Mouse (Mus musculus): ENCODE results near the gene Tph2.

DNA sequence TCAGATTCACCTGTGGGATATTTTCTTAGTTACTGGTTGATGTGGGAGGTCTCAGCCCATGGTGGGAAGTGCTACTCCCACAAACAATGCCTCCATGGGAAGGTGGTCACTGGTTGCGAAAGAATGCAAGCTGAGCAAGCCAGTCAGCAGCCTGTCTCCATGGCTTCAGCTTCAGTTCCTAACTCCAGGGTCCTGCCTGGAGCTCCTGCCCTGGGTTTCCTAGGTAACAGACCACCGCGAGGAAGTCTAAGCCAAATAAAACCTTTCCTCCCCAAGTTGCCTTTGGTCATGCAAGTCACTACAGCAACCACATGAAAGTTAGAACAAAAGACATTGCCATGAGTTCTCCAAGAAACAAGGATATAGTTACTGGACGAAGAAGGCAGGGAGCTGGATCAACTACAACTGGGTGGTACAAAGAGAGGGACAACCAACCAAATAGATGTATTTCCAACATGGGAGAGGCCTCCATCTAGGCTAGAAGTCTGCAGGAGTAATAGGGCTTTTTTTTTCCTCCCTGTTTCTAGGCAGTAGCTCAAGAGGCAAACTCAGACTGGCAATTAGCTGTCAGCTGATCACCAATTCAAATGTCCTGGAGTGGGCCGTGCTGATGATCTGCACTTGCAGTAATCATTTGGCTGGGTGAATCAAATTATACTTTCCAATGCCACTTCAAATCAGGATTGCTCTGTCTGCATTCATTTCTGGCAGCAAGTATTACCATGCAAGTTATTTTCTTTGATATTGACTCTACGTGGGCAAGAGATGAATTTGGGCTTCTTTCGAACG is 115.5 kb downstream of the Tph2 start:
- TF ChIP-seq CTCF (IDR thresholded peaks at IDR 0.05; ENCODE audit: low read depth) (no peak), EP300 (IDR thresholded peaks at IDR 0.05; ENCODE audit: low read depth) (no peak)

Data from liver, embryonic 14.5 days (tissue).